Mouse (Mus musculus) intestine, embryonic 16.5 days (tissue): ENCODE results near the gene Cfap61. TPM values are rescaled to one million over a fixed set of nuclear protein-coding genes. Genes with fewer than 3 reads are reported as not detected.
A peak's percentile ranks its signal among the peaks of the same experiment; 100 is the strongest.

Experiments
- ATAC-seq: fragments of 200-750 bp; cut with Nextera tagmentation; 2 replicates; pipeline ENCODE4 v1.8.0; 2017; ENCODE audit warnings: moderate TSS enrichment, moderate library complexity
- H3K27ac ChIP-seq: fragments of 300-500 bp; sonication (generic); 2 replicates; pipeline ENCODE4 v1.5.1; 2014; ENCODE audit warnings: mild to moderate bottlenecking, low read length
- H3K27me3 ChIP-seq: fragments of 300-500 bp; sonication (generic); replicated peaks from 2 replicates; pipeline ENCODE4 v1.6.1; 2014; ENCODE audit warnings: low read length, control low read depth, mixed read lengths; ENCODE audit not compliant: control insufficient read depth, insufficient read depth
- H3K36me3 ChIP-seq: fragments of 300-500 bp; sonication (generic); 2 replicates; pipeline ENCODE4 v1.6.1; 2014; ENCODE audit warnings: low read length, control low read depth; ENCODE audit not compliant: control insufficient read depth, insufficient read depth
- H3K4me1 ChIP-seq: fragments of 300-500 bp; sonication (generic); 2 replicates; pipeline ENCODE4 v1.6.1; 2014; ENCODE audit warnings: low read length, control low read depth, mixed read lengths; ENCODE audit not compliant: control insufficient read depth, insufficient read depth
- H3K4me2 ChIP-seq: fragments of 300-500 bp; sonication (generic); 2 replicates; pipeline ENCODE4 v1.6.1; 2014; ENCODE audit warnings: low read depth, low read length, control low read depth
- H3K4me3 ChIP-seq: fragments of 300-500 bp; sonication (generic); 2 replicates; pipeline ENCODE4 v1.5.1; 2014; ENCODE audit warnings: mild to moderate bottlenecking, low read length
- H3K9ac ChIP-seq: fragments of 300-500 bp; sonication (generic); 2 replicates; pipeline ENCODE4 v1.6.1; 2014; ENCODE audit warnings: low read depth, low read length
- H3K9me3 ChIP-seq: fragments of 300-500 bp; sonication (generic); 2 replicates; pipeline ENCODE4 v1.6.1; 2016; ENCODE audit warnings: low read length, control low read depth; ENCODE audit not compliant: control insufficient read depth
- WGBS: fragments of 180-500 bp; shearing (Covaris S2); extraction: QIAGEN DNeasy Blood & Tissue Kit; methylation state at CpG from one replicate; pipeline ENCODE4 v1.1.7; 2014; 5-methylcytosine and 5-hydroxymethylcytosine counted together
- polyA plus RNA-seq: library from polyadenylated mRNA; unstranded; fragments of >200 nt; fragmentation: Nextera tagmentation; extraction: Ambion mirVana; gene quantifications from 2 replicates; pipeline ENCODE4 v1.2.1, GENCODE M21; 2015

The Cfap61 gene
- polyA plus RNA-seq, 1 experiment from 2014 or later = 0.51 TPM

GRCm38 (mm10) chr2:146061421-146062300, 127.1 kb downstream of the Cfap61 start:
- no peak overlapping the region for H3K27ac ChIP-seq
- ATAC-seq = no peak
- H3K4me3 ChIP-seq = no peak overlapping the region
- WGBS = 59% methylated on average over 16 of the region's 16 CpGs
- H3K9me3 ChIP-seq = no peaks in the 10 kb centered on the region
- 0 out of 2 replicates have a peak, but pooled peaks cover 4% of the 10 kb centered on the region for H3K4me1 ChIP-seq
- no peaks in the 10 kb centered on the region for H3K36me3 ChIP-seq
- no peaks in the 10 kb centered on the region for H3K27me3 ChIP-seq
- H3K9ac ChIP-seq = no peak overlapping the region
- 0 out of 2 replicates have a peak overlapping the region, but pooled peaks have one; percentile 9 for H3K4me2 ChIP-seq

- Histone ChIP-seq H3K9ac (no peak overlapping the region), H3K9me3 (no peaks in the 10 kb centered on the region), H3K27me3 (no peaks in the 10 kb centered on the region), H3K36me3 (no peaks in the 10 kb centered on the region), H3K4me3 (no peak overlapping the region), H3K4me1 (0 out of 2 replicates have a peak, but pooled peaks cover 1% of the 10 kb centered on the region), H3K4me2 (0 out of 2 replicates have a peak overlapping the region, but pooled peaks have one; percentile 9), H3K27ac (no peak overlapping the region)
- 47% methylated on average over 13 of the region's 13 CpGs for WGBS
- ATAC-seq = 0 out of 2 replicates have a peak, but pooled peaks have one; percentile 37
These were observed 127.9 kb downstream of the Cfap61 start for GRCm38 (mm10) chr2:146062330-146063092.

GRCm38 (mm10) chr2:146063093-146064074, 128.8 kb downstream of the Cfap61 start:
- no peak for ATAC-seq

GRCm38 (mm10) chr2:146067364-146067763, 132.8 kb downstream of the Cfap61 start:
- Histone ChIP-seq H3K27ac (no peak overlapping the region), H3K9ac (no peak overlapping the region), H3K27me3 (no peaks in the 10 kb centered on the region), H3K36me3 (no peaks in the 10 kb centered on the region), H3K4me1 (no peaks in the 10 kb centered on the region), H3K4me2 (no peak overlapping the region), H3K4me3 (no peak overlapping the region), H3K9me3 (no peaks in the 10 kb centered on the region)
- WGBS = 45% methylated on average over 4 of the region's 4 CpGs
- peak; percentile 58; the same call in 1 of the 2 replicates for ATAC-seq

More at GRCm38 (mm10) chr2:146063093-146064074, 128.8 kb downstream of the Cfap61 start:
- no peak overlapping the region for H3K9ac ChIP-seq
- H3K4me2 ChIP-seq = no peak overlapping the region
- no peaks in the 10 kb centered on the region for H3K36me3 ChIP-seq
- H3K9me3 ChIP-seq = no peaks in the 10 kb centered on the region
- no peak overlapping the region for H3K27ac ChIP-seq
- H3K4me1 ChIP-seq = no peaks in the 10 kb centered on the region
- H3K27me3 ChIP-seq = no peaks in the 10 kb centered on the region
- 66% methylated on average over 11 of the region's 11 CpGs for WGBS
- H3K4me3 ChIP-seq = no peak overlapping the region

- Histone ChIP-seq H3K27me3 (no peaks in the 10 kb centered on the region), H3K4me2 (no peak overlapping the region), H3K9me3 (no peaks in the 10 kb centered on the region), H3K36me3 (no peaks in the 10 kb centered on the region), H3K4me1 (no peaks in the 10 kb centered on the region), H3K27ac (no peak overlapping the region), H3K9ac (no peak overlapping the region), H3K4me3 (no peak overlapping the region)
- WGBS = 50% methylated on average over 6 of the region's 6 CpGs
- no peak for ATAC-seq
These were observed 138.7 kb downstream of the Cfap61 start for GRCm38 (mm10) chr2:146073300-146073699.

- Histone ChIP-seq H3K9me3 (no peaks in the 10 kb centered on the region), H3K4me3 (no peak overlapping the region), H3K9ac (no peak overlapping the region), H3K27me3 (no peaks in the 10 kb centered on the region), H3K27ac (no peak overlapping the region), H3K4me1 (no peaks in the 10 kb centered on the region), H3K4me2 (no peak overlapping the region), H3K36me3 (no peaks in the 10 kb centered on the region)
- 89% methylated on average over 10 of the region's 10 CpGs for WGBS
- no peak for ATAC-seq
These were observed 142.5 kb downstream of the Cfap61 start for GRCm38 (mm10) chr2:146077117-146077516.

GRCm38 (mm10) chr2:146080282-146080681, 145.7 kb downstream of the Cfap61 start:
- ATAC-seq = no peak
- no peaks in the 10 kb centered on the region for H3K27me3 ChIP-seq

GRCm38 (mm10) chr2:146083326-146083871, 148.8 kb downstream of the Cfap61 start:
- H3K27ac ChIP-seq = no peak overlapping the region
- no peaks in the 10 kb centered on the region for H3K4me1 ChIP-seq
- no peaks in the 10 kb centered on the region for H3K9me3 ChIP-seq
- no peak overlapping the region for H3K4me3 ChIP-seq
- no peak overlapping the region for H3K9ac ChIP-seq
- no peaks in the 10 kb centered on the region for H3K27me3 ChIP-seq
- no peaks in the 10 kb centered on the region for H3K36me3 ChIP-seq
- no peak overlapping the region for H3K4me2 ChIP-seq
- ATAC-seq = no peak
- WGBS = 61% methylated on average over 6 of the region's 6 CpGs

More at GRCm38 (mm10) chr2:146080282-146080681, 145.7 kb downstream of the Cfap61 start:
- no peak overlapping the region for H3K4me2 ChIP-seq
- WGBS = 95% methylated on average over 4 of the region's 4 CpGs
- no peak overlapping the region for H3K9ac ChIP-seq
- H3K27ac ChIP-seq = no peak overlapping the region
- no peak overlapping the region for H3K4me3 ChIP-seq
- H3K36me3 ChIP-seq = no peaks in the 10 kb centered on the region
- no peaks in the 10 kb centered on the region for H3K9me3 ChIP-seq
- H3K4me1 ChIP-seq = no peaks in the 10 kb centered on the region
